Mouse (Mus musculus) heart, postnatal 0 days (tissue): ENCODE results near the gene Adat1.
A peak's percentile ranks its signal among the peaks of the same experiment; 100 is the strongest.

Experiments used
- CTCF ChIP-seq: IDR thresholded peaks from 2 replicates; pipeline ENCODE4 v1.5.1; 2016; ENCODE audit warnings: antibody characterized with exemption, control low read depth, low read depth
- EP300 ChIP-seq: IDR thresholded peaks from 2 replicates; pipeline ENCODE4 v1.6.1; 2016; ENCODE audit warnings: antibody characterized with exemption, low read depth

DNA sequence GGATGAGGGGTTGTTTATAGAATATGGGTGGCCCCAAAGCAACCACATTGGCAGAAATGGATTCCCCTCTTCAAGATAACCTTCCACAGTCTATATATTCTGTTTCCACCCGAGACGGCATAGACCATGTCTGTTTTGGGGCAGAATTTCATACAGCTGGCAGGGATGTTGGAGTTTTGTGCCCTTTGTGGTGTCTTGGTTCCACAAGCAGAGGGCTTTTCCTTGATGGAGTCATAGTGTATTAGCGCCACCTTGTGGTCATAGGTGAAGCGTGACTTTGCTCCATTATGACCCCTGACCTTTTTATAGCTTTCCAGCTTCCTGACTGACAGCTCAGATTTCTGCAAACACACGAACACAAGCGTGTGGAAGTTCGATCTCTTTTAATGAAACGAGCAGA lies 42.5 kb upstream of the Adat1 start:
- peak; percentile 82 for TF ChIP-seq CTCF
- TF ChIP-seq EP300: no peak
